Mouse (Mus musculus): ENCODE data around the gene Cnrip1.

DNA sequence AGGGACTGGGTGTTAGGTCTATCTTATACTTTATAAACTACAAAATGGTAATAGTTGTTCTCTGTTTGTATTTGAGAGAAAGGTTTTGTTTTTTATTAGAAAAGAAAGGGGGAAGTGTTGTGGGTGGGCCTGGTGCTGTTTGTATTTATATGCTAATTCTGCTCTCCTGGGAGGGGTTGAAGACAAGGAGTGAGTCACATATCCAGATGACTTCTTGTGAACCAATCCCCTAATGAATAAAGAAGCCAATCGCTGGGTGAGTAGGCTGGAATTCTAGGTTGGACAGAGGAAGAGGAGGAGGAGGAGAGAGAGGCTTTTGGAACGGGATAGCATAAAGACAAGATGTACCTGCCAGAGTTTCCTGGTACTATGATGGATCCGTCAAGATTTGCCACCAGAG is 30.7 kb downstream of the Cnrip1 start:
- no peak for TF ChIP-seq CTCF (IDR thresholded peaks at IDR 0.05; ENCODE audit: low read depth, low read length)
- no peak for TF ChIP-seq GATA1 (IDR thresholded peaks at IDR 0.05; ENCODE audit: borderline replicate concordance, low read length)
- no peak for TF ChIP-seq TAL1 (conservative IDR thresholded peaks at IDR 0.05; ENCODE audit: low read depth, low read length)
- TF ChIP-seq GATA2 (IDR thresholded peaks at IDR 0.05; ENCODE audit: borderline replicate concordance, low read depth, low read length), result no peak

Measured in G1E (cell line).